Mouse (Mus musculus) neural tube, embryonic 13.5 days (tissue): ENCODE measurements around the gene Pcdh19. TPM values are rescaled to one million over a fixed set of nuclear protein-coding genes. Genes with fewer than 3 reads are reported as not detected.
"Not testable (repeated sequence)": the region's sequence is repeated elsewhere in the genome, so short reads cannot be mapped to it uniquely, and the experiment has no call there.

Source experiments
- ATAC-seq: fragments of 200-750 bp; cut with Nextera tagmentation; 2 replicates; pipeline ENCODE4 v1.8.0; 2017; ENCODE audit warnings: low read depth, mild to moderate bottlenecking, moderate TSS enrichment, moderate library complexity
- H3K27ac ChIP-seq: fragments of 300-500 bp; sonication (generic); replicated peaks from 2 replicates; pipeline ENCODE4 v1.5.1; 2015; ENCODE audit warnings: moderate library complexity, mild to moderate bottlenecking, inconsistent platforms
- H3K27me3 ChIP-seq: fragments of 300-500 bp; sonication (generic); 2 replicates; pipeline ENCODE4 v1.6.1; 2015; ENCODE audit warnings: mild to moderate bottlenecking, inconsistent platforms
- H3K36me3 ChIP-seq: fragments of 300-500 bp; sonication (generic); 2 replicates; pipeline ENCODE4 v1.6.1; 2015; ENCODE audit warnings: mild to moderate bottlenecking, inconsistent platforms
- H3K4me1 ChIP-seq: fragments of 300-500 bp; sonication (generic); replicated peaks from 2 replicates; pipeline ENCODE4 v1.6.1; 2015; ENCODE audit warnings: inconsistent platforms
- H3K4me2 ChIP-seq: fragments of 300-500 bp; sonication (generic); 2 replicates; pipeline ENCODE4 v1.6.1; 2015; ENCODE audit warnings: inconsistent platforms, mild to moderate bottlenecking, moderate library complexity
- H3K4me3 ChIP-seq: fragments of 300-500 bp; sonication (generic); 2 replicates; pipeline ENCODE4 v1.5.1; 2015; ENCODE audit warnings: mild to moderate bottlenecking, inconsistent platforms
- H3K9ac ChIP-seq: fragments of 300-500 bp; sonication (generic); 2 replicates; pipeline ENCODE4 v1.6.1; 2015; ENCODE audit warnings: moderate library complexity, mild to moderate bottlenecking, inconsistent platforms
- H3K9me3 ChIP-seq: fragments of 300-500 bp; sonication (generic); 2 replicates; pipeline ENCODE4 v1.6.1; 2016; ENCODE audit warnings: inconsistent platforms
- WGBS: fragments of 180-500 bp; shearing (Covaris S2); methylation state at CpG from one replicate; pipeline ENCODE4 v1.1.7; 2015; 5-methylcytosine and 5-hydroxymethylcytosine counted together
- polyA plus RNA-seq: library from polyadenylated mRNA; unstranded; fragments of >200 nt; fragmentation: Nextera tagmentation; extraction: Ambion mirVana; gene quantifications from 2 replicates; pipeline ENCODE4 v1.2.1, GENCODE M21; 2015

Pcdh19 gene
- 8.7 and 9.1 TPM in 2 replicates for polyA plus RNA-seq

GRCm38 (mm10) chrX:133688840-133689239, at the start of gene Pcdh19:
Gene Pcdh19, minus strand, starts transcription at chrX:133688987.
- peak within 1 kb of the TSS; percentile 55 for H3K4me3 ChIP-seq
- peak within 1 kb of the TSS; percentile 71 for H3K9ac ChIP-seq
- H3K9me3 ChIP-seq: no peaks in the 10 kb centered on the region
- peaks cover 12% of the 10 kb centered on the region; the same call in 1 of the 2 replicates for H3K27me3 ChIP-seq
- H3K27ac ChIP-seq: peak within 1 kb of the TSS; percentile 77
- H3K4me2 ChIP-seq: peak within 1 kb of the TSS; percentile 77
- ATAC-seq: peak; percentile 92
- 30% methylated on average over 17 of the region's 26 CpGs for WGBS
- peaks cover 5% of the 10 kb centered on the region for H3K4me1 ChIP-seq
- no peaks in the 10 kb centered on the region for H3K36me3 ChIP-seq

GRCm38 (mm10) chrX:133735871-133736270, 47.1 kb upstream of the Pcdh19 start:
- WGBS: 86% methylated on average over 2 of the region's 2 CpGs
- Histone ChIP-seq H3K4me1 (no peaks in the 10 kb centered on the region), H3K9me3 (no peaks in the 10 kb centered on the region), H3K4me2 (no peak overlapping the region), H3K27ac (no peak overlapping the region), H3K36me3 (no peaks in the 10 kb centered on the region), H3K4me3 (no peak overlapping the region), H3K9ac (no peak overlapping the region), H3K27me3 (no peaks in the 10 kb centered on the region)
- ATAC-seq: no peak

GRCm38 (mm10) chrX:133734984-133735383, 46.2 kb upstream of the Pcdh19 start:
- no peak overlapping the region for H3K9ac ChIP-seq
- no peak overlapping the region for H3K4me3 ChIP-seq
- no peaks in the 10 kb centered on the region for H3K4me1 ChIP-seq
- H3K27ac ChIP-seq: no peak overlapping the region
- H3K27me3 ChIP-seq: no peaks in the 10 kb centered on the region
- H3K4me2 ChIP-seq: no peak overlapping the region
- no peak for ATAC-seq
- H3K9me3 ChIP-seq: no peaks in the 10 kb centered on the region
- WGBS: 53% methylated on average over 6 of the region's 6 CpGs
- no peaks in the 10 kb centered on the region for H3K36me3 ChIP-seq

GRCm38 (mm10) chrX:133721517-133721916, 32.7 kb upstream of the Pcdh19 start:
- WGBS: 84% methylated on average over 3 of the region's 3 CpGs
- no peaks in the 10 kb centered on the region for H3K4me1 ChIP-seq
- no peak overlapping the region for H3K27ac ChIP-seq
- no peaks in the 10 kb centered on the region for H3K27me3 ChIP-seq
- H3K4me2 ChIP-seq: no peak overlapping the region
- no peak overlapping the region for H3K4me3 ChIP-seq
- H3K9ac ChIP-seq: no peak overlapping the region
- ATAC-seq: no peak
- H3K9me3 ChIP-seq: 0 out of 2 replicates have a peak, but pooled peaks cover 2% of the 10 kb centered on the region
- H3K36me3 ChIP-seq: no peaks in the 10 kb centered on the region

GRCm38 (mm10) chrX:133710621-133711020, 21.8 kb upstream of the Pcdh19 start:
- H3K4me1 ChIP-seq: no peaks in the 10 kb centered on the region
- no peak overlapping the region for H3K4me3 ChIP-seq
- H3K27ac ChIP-seq: no peak overlapping the region
- ATAC-seq: no peak
- no peaks in the 10 kb centered on the region for H3K9me3 ChIP-seq
- H3K4me2 ChIP-seq: no peak overlapping the region
- 72% methylated on average over 2 of the region's 2 CpGs for WGBS
- no peak overlapping the region for H3K9ac ChIP-seq
- no peaks in the 10 kb centered on the region for H3K36me3 ChIP-seq
- no peaks in the 10 kb centered on the region for H3K27me3 ChIP-seq

GRCm38 (mm10) chrX:133702902-133703301, 14.1 kb upstream of the Pcdh19 start:
- Histone ChIP-seq H3K4me3 (no peak overlapping the region), H3K4me1 (no peaks in the 10 kb centered on the region), H3K9ac (no peak overlapping the region), H3K9me3 (no peaks in the 10 kb centered on the region), H3K36me3 (no peaks in the 10 kb centered on the region), H3K27ac (no peak overlapping the region), H3K27me3 (no peaks in the 10 kb centered on the region), H3K4me2 (no peak overlapping the region)
- WGBS: 97% methylated on average over 1 of the region's 1 CpGs
- ATAC-seq: no peak

GRCm38 (mm10) chrX:133697871-133698270, 9.1 kb upstream of the Pcdh19 start:
- H3K9ac ChIP-seq, H3K4me2 ChIP-seq, H3K27ac ChIP-seq, H3K27me3 ChIP-seq, H3K9me3 ChIP-seq, H3K4me1 ChIP-seq, ATAC-seq, H3K4me3 ChIP-seq, H3K36me3 ChIP-seq: not testable (repeated sequence)
- WGBS: 85% methylated on average over 2 of the region's 4 CpGs

- H3K9me3 ChIP-seq: no peaks in the 10 kb centered on the region
- H3K4me1 ChIP-seq: no peaks in the 10 kb centered on the region
- WGBS: 43% methylated on average over 4 of the region's 4 CpGs
- H3K27me3 ChIP-seq: no peaks in the 10 kb centered on the region
- no peak overlapping the region for H3K4me2 ChIP-seq
- no peak overlapping the region for H3K9ac ChIP-seq
- H3K4me3 ChIP-seq: no peak overlapping the region
- ATAC-seq: no peak
- no peaks in the 10 kb centered on the region for H3K36me3 ChIP-seq
- no peak overlapping the region for H3K27ac ChIP-seq
Measured at GRCm38 (mm10) chrX:133696461-133696860, 7.7 kb upstream of the Pcdh19 start.

GRCm38 (mm10) chrX:133693037-133693760, 4.4 kb upstream of the Pcdh19 start:
- no peaks in the 10 kb centered on the region for H3K4me1 ChIP-seq

GRCm38 (mm10) chrX:133692392-133692790, 3.6 kb upstream of the Pcdh19 start:
- Histone ChIP-seq H3K4me2 (no peak overlapping the region), H3K9me3 (no peaks in the 10 kb centered on the region), H3K27me3 (no peaks in the 10 kb centered on the region), H3K9ac (no peak overlapping the region), H3K4me1 (no peaks in the 10 kb centered on the region), H3K36me3 (no peaks in the 10 kb centered on the region), H3K4me3 (no peak overlapping the region), H3K27ac (no peak overlapping the region)
- 46% methylated on average over 2 of the region's 2 CpGs for WGBS
- no peak for ATAC-seq

More at GRCm38 (mm10) chrX:133693037-133693760, 4.4 kb upstream of the Pcdh19 start:
- H3K9ac ChIP-seq: no peak overlapping the region
- H3K27me3 ChIP-seq: no peaks in the 10 kb centered on the region
- ATAC-seq: no peak
- H3K4me3 ChIP-seq: no peak overlapping the region
- no peak overlapping the region for H3K27ac ChIP-seq
- WGBS: 66% methylated on average over 5 of the region's 5 CpGs
- no peak overlapping the region for H3K4me2 ChIP-seq
- H3K9me3 ChIP-seq: no peaks in the 10 kb centered on the region
- no peaks in the 10 kb centered on the region for H3K36me3 ChIP-seq

GRCm38 (mm10) chrX:133691581-133692391, 3.0 kb upstream of the Pcdh19 start:
- H3K4me1 ChIP-seq: no peaks in the 10 kb centered on the region
- H3K36me3 ChIP-seq: no peaks in the 10 kb centered on the region
- H3K27me3 ChIP-seq: no peaks in the 10 kb centered on the region
- H3K27ac ChIP-seq: peak overlapping the region; percentile 42; the same call in 1 of the 2 replicates
- 12% methylated on average over 12 of the region's 12 CpGs for WGBS
- 0 out of 2 replicates have a peak overlapping the region, but pooled peaks have one; percentile 22 for H3K9ac ChIP-seq
- no peaks in the 10 kb centered on the region for H3K9me3 ChIP-seq
- H3K4me3 ChIP-seq: peak overlapping the region; percentile 55
- peak overlapping the region; percentile 77 for H3K4me2 ChIP-seq
- 0 out of 2 replicates have a peak, but pooled peaks have one; percentile 25 for ATAC-seq

GRCm38 (mm10) chrX:133690822-133691221, 2.0 kb upstream of the Pcdh19 start:
- H3K9ac ChIP-seq: peak overlapping the region; percentile 70
- H3K27ac ChIP-seq: peak overlapping the region; percentile 42; the same call in 1 of the 2 replicates
- H3K9me3 ChIP-seq: no peaks in the 10 kb centered on the region
- no peaks in the 10 kb centered on the region for H3K36me3 ChIP-seq
- H3K27me3 ChIP-seq: peaks cover 6% of the 10 kb centered on the region; the same call in 1 of the 2 replicates
- H3K4me1 ChIP-seq: peaks cover 5% of the 10 kb centered on the region
- peak overlapping the region; percentile 55 for H3K4me3 ChIP-seq
- ATAC-seq: no peak
- 22% methylated on average over 11 of the region's 11 CpGs for WGBS
- peak overlapping the region; percentile 77 for H3K4me2 ChIP-seq
